Mouse (Mus musculus) CD4-positive helper T cell, adult 2 months (primary cell): ENCODE data around the gene C8g.
A peak's percentile ranks its signal among the peaks of the same experiment; 100 is the strongest.

ENCODE experiments used
- DNase-seq: peaks from one replicate; pipeline ENCODE4 v3.0.0-alpha.2; 2012; ENCODE audit warnings: low read depth, missing footprints, low spot score

C8g gene

DNA sequence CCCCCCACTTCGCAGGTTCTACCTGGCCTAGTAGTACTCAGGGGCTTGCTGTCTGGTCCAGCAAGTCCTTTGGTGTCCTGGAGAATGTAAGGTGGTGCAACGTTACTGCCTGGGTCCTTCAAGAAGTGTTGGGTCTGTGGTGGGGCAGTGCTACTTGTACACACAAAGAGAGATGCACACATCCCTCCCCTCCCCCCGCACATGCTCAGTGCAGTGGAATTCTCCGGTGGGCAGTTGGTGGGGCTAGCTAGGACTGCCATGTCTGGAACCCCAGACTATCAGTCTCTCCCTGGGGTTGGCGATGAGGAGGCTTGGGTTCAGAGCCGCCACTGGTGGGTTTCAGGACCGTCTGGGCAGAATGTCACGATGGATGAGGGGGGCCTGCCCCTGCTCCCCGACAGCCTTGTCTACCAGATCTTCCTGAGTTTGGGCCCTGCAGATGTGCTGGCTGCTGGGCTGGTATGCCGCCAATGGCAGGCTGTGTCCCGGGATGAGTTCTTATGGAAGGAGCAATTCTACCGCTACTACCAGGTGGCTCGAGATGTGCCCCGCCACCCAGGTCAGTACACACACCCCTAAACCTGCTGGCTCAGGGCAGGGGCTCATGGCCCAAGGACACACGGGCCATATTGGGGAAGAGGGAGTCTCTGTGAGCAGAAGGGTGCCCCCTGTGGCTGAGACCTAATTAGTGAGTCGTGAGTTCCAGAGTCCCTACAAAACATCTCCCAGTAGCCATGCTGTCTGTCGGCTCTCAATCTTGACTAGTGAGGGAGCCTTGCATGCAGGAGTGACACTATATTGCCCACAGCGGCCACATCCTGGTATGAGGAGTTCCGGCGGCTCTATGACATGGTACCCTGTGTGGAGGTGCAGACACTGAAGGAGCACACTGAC, at the start of gene C8g:
C8g (minus strand) TSS at position 127 of the 894 bp plus-strand sequence.
- DNase-seq, result peak; percentile 21

DNA sequence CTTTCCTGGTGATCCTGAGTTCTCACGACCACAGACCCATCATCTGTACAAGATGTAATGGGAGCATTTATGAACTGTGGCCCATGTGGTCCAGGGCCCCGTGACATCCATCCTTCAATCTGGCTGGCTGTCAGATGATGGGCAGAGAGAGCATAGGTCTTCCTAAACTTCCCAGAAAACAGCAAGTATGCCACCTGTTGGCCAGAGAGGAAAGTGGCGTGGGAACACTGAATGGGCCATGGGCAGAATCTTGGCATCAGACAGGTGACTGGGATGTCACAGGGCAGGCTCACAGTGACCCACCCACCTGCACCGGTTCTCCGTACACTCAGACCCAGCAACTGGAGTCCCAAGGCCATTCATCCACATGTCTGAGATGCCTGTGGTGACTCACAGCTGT, 49.7 kb upstream of the C8g start:
- peak; percentile 57 for DNase-seq

DNA sequence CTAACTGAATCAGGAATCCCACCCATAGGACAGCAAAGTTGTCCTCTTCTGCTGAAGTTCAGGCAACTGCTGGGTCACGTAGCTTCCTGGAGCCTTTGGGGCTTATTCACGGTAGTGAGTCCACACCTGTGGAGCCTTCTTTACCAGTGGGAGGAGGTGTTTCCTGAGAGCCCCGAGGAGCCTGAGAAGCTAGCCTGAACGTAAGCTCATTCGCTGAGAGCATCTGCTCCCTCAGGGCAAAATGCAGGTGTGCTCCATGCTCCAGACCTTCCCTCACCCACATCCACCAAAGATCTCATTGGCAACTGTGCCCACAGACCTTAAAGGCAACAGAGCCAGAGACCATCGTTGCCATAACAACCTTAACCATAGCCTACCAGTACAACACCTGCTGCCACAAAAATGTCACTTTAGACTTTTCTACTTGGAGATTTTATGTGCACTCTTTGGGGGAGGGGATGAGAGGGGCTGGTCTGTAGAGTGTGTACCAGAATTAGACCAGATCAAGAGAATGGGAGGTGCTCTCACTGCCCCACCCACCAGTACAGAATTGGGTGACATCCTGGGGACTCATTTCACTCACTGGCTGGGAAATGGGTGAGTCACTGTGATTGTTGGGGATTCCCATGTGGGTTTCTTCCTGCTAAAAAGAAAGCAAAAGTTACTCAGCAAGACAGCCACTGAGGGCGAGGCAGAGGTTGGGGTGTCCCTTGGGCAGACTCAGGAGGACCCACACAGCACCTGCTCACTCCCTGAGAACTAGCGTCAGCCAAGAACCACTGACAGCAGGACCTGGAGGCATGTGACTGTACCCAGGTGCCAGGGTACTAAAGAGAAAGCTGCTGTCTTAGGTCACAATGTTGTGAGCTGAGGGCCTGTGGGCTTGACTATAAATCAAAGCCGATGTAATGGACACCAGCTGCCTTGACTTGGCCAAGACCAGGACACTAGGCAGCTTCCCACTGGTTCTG, 47.8 kb upstream of the C8g start:
- peak; percentile 93 for DNase-seq

DNA sequence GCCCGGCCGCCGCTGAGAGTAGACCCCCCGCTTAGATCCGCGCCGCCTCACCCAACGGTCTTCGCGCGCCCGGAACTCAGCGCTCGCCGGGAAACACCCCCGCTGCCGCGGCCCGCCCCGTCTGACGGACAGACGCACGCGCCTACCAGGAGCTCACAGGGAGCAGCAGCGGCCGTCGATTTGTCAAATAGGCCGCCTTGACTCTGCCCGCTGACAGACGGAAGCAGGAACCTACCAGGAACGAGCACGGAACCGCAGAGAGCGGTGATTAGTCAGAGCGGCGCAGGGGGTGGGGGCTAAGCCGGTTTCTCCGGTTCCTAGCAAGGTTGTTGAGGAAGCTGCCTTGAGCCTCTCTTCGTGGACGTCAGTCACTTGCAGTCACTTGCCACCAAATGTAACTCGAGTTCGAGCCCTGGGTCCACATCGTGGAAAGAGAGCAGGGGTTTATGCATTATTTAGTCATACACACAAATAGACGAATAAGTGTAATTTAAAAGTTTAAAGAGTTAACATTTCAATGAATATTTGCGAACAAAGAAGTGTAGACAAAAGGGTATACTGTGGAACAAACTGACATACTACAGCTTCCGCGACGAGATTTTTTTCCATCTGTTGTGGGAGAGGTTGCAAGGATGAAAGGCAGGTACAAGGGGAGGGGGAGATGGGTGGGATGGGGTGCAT, 45.4 kb upstream of the C8g start, which contains the start of gene Traf2:
Traf2 (minus strand) TSS at position 130 of the 681 bp plus-strand sequence.
- DNase-seq, result peak; percentile 99

DNA sequence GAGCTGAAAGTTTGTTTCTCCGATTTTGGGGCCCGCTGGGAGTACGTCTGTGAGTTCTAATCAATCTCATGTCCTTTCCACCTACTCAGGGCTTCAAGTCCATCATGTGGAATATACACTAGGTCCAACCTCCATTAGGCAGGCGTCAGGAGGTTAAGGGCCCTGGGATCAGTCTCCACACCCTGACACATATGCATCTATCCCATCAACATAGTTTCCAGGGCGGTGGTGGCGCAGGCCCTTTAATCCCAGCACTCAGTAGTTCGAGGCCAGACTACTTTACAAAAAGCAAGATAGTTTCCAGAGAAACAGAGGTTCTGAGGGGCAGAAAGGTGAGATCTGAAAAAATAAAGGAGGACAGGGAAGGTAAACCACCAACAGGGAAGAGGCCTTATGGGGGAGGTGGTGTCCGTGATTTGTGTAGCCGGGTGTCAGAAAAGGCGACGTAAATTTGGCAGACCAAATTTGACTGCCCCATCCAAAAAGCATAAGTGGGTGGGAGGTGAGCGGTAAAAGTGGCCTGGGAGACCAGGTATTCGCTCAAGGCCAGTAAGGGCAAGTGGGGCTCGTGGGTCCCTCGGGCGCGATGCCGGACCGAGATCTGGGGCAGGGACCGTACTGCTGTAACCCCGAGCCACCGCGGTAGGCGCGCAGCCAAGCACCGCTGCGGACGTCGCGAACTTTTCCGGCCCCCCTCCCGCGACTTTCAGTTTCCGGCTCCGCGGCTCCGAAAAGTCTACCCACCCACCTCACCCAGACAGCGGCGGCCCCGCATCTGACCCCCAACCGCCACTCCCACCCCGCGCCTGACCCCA, 44.7 kb upstream of the C8g start:
- peak; percentile 28 for DNase-seq

DNA sequence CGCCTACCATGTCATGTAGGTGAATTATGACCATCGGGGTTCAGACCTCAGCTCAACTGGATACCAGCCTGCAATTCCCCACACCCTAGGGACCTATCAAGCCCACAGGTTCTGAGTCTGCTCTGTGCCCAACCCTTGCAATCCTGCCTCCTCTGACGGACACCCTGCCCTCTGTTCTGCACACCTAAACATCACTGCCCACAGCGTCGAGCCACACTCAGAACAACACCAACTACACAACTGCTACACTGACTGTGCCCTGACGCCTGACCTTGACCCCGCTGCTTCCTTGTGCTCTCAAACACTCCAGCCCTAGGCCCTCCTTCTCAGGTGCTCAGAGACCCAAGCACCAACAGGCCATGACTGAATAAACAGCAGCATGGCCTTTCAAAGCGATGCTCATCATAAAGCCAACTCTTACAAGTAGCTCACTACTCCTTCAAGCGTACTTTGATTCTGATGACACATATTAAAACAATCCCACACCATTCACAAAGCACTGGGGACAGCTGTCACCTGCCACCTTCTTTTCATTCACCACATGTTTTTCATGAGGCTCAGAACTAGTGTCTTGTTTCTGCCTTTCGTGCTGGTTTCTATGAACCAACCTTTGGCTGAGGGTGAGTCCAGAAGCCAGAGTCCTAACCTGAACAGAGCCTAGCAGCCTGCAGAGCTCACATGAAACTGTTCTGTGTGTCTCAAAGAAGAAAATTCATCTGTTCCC, 40.3 kb upstream of the C8g start:
- DNase-seq, result no peak

DNA sequence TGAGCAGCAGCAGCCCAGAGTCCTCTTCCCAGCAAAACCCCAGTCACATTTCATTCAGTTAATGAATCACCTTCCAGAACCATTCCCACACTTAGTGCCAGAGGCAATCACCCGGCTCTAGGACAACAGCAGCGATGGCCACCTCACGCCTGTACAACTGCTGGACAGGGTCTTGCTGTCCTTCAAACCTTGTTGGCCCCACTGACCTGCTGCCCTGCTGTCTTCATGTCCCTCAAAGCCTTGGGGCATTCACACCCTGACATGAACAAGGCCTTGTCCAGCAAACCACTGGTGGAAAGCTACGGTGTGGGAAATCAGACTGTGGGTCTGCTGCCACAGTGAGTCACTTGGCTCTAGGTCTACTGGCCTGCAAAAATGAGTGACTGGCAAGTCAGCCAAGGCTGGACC, 39.0 kb upstream of the C8g start:
- DNase-seq, result no peak

DNA sequence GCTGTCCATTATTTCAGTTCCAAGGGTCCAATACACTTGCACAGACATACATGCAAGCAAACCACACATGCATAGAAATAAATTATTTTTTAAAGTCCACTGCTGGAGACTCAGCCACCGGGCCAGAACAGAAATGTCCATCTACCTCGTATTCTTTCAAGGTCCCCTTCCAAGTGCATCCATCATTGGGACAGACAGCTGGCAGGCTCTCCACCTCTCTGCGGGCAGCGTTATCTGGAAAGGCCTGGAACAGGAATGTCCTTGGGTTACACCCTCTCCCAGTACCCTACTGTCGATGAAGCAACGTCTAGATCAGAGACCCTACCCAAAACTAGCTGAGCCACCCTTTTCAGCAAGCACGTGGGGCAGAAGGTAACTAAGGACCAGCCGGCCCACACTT, 35.0 kb upstream of the C8g start:
- DNase-seq, result no peak

DNA sequence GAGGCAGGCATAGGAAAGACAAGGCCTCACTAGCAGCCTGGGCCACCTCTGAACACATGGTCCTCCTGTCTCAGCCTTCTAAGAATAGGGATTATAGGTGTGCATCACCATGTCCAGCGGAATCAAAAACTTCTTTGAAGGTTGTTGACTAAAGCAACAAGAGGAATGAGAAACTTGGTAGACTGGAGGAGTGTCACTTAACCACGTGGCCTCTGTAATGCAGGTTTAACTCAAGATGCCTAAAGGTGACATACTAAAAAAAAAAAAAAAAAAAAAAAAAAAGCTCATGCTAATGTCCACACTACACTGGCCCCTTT, 33.3 kb upstream of the C8g start:
- no peak for DNase-seq

DNA sequence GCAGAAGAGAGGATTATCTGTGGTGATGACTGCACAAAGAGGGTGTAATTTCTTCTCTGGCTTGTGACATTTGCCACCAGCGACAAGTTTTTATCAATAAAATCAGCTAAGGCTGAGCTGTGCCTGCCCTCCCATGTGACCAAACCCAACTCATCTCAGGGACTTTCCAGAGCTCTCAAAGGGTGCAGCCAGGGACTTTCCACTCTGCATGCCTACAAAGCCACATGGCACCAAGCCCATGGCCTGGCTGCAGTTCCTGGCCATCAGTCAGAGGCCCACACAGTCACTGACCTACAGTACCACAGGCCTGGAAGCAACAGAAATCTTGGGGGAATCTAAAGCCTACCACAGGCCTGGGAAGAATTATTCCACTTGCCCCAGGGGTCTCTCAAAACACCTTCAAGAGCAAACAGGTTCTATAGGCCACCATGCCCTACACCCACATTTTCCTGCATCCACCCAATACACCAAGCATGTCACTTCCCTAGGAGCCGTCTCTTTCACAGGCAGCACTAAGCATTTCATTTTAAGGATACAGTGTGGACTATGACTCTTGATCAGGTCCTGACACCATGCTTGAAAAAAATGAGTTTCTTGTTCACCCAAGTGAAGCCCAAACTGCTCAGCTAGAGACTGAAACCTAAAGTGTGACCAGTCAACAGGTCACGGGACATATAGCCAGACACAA, 32.8 kb upstream of the C8g start:
- DNase-seq, result peak; percentile 91

DNA sequence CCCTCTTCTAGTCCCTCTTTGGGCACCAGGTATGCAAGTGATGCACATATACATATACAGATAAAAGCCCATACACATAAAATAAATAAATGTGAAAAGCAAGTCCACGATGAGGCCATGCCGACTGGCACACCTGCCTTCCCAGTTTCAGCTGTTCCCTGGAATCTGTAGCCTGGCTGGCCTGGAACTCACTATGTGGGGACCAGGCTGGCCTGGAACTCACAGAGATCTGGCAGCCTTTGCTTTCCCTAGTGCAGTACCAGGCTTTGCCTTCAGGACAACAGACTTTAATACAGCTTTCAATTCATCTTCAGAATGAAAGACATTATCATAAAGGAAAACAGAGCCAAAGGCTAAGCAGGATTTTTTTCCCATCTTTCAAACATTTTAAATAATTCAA, 32.2 kb upstream of the C8g start:
- no peak for DNase-seq

DNA sequence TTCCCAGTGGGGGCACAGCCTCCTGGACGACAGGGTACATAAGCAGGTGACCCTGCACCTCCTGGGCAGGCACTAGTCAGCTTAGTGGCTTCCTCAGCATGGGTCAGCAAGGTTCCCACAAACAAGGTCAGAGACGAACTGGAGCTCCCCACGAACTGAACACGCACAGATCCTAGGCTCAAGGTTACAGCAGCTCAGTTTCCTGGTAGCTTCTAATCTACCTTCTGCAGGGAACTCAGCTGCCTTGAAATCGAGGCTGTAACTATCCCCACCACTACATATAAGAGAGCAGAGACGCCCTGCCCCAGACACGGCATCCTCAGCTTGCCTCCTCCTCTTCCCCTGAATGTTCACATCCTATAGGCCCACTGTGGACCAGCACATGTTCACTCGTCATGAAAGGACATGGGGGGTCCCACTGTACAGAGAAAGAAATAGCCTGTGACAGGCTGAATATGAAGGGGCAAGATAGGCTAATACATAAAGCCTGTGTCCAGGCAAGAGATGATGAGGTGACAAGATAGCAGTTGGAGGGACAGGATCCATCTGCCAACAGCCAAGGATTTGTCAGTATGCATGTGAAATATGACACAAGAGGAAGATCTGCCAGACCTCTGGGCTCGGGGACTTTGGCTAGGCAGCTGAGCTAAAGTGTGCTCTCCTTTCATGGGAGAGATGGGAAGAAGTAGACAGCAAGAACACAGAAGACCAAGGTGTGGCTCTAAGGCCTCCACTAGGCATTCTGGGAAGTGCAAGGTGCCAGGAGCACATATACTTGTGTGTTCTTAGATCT, 25.2 kb upstream of the C8g start:
- no peak for DNase-seq

DNA sequence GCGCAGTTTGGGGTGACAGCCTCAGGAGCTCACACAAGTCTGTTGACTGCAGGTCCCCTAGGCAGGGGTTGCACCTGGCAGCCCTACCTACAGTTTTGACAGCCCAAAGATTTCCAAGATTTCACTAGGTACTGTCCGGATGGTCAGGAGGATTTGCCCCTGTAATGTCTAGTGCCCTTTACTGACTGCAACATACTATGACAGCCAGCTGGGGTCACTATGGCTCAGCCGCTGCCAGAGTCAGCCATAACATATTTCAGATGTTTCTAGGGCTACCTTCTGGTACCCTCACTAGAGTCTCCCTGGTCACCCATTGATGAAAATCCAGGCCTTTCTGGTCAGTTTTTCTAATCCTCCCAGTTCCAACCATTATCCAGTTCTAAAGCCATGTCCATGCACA, 8.4 kb upstream of the C8g start:
- DNase-seq, result no peak

DNA sequence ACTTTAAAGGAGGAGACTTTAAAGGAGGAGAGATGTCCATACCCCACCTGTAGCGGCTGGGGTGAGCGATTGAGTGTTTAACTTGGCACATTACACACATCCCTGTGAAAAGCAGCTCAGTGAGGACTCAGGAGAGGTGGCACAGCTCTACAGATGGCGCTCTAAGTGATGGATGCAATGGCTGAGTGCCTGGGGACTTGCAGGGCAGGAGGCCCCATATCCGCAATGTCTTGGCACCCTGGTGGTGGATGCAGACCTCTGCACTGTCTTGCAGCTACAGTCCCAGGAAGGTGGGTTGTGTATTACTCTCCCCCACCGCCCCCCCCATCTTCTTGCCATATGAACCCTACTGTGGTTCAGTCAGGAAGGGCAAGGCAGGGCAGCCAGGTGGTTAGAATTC, 5.4 kb upstream of the C8g start:
- DNase-seq, result peak; percentile 47

DNA sequence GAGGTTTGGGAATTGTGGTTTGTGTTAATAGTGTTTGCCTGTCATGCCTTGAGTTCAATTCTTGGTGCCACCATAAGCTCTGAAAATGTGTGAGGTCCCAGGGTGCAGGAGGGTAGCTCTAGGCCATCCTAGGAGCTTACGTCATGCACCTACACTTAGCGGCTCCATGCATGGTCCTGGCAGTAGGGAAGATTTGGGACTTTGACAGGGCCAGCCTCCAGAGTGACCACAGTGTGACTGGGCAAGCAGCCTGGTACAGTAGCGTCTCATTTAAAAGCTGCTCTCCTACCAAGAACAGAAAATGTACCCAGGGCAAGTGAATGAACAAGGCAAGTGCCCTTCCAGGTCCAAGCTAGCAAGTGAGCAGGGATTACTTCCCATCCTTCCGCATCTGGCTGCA, 4.3 kb upstream of the C8g start:
- DNase-seq, result no peak

DNA sequence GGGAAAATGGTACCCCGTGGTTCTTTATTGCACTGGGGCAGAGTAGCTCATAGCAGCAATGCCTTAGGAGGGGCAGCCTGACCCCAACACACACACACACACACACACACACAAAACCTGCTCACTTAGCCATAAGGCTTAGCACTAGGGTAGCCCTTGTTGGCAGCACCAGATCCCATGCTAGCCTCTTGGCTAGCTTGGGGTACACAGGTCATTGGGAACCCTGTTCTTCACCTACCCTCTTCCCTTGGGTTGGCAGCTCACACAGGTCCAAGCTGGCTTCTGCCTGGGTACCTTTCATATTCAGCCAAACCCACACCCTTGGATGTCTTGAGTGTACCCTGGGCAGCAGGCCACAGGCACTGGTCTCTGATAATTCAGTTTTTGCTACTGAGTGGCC, 3.5 kb upstream of the C8g start:
- DNase-seq, result no peak

DNA sequence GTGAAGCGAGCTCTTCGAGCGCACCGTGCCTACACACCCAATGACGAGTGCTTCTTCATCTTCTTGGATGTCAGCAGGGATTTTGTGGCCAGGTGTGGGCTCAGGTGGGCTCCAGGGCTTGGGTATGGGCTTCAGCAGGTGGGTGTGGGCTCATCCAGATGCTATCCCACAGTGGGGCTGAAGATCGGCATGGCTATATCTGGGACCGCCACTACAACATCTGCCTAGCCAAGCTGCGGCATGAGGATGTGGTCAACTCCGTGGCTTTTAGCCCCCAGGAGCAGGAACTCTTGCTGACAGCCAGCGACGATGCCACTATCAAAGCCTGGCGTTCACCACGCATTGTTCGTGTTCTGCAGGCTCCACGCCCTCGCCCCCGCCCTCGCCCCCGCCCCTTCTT, 3.0 kb upstream of the C8g start:
- no peak for DNase-seq

DNA sequence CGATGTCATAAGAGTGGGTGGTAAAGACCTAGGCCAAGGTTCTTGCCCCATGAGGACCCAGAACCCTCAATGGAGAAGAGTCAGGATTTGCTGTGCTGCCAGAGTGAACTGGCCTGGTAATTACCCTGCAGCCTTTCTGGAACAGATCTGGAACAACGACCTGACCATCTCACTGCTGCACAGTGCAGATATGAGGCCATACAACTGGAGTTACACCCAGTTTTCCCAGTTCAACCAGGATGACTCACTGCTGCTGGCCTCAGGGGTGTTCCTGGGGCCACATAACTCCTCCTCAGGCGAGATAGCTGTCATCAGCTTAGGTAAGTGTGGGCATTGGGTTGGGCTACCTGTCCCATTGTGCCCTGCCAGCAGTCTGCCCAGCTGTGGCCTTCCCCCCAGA, 1.2 kb upstream of the C8g start:
- DNase-seq, result no peak
